Mouse (Mus musculus): ENCODE results near the gene Slc37a1.

GRCm38 (mm10) chr17:31247144-31247543 is 39.4 kb upstream of the Slc37a1 start:
- TF ChIP-seq CTCF (IDR thresholded peaks at IDR 0.05; ENCODE audit: low read depth) (no peak), EP300 (optimal IDR thresholded peaks at IDR 0.05) (no peak)

All from stomach, postnatal 0 days (tissue).